Mouse (Mus musculus): Measurements from ENCODE around the gene Psmd1. TPM values are rescaled to one million over a fixed set of nuclear protein-coding genes. Genes with fewer than 3 reads are reported as not detected.

The Psmd1 gene
- total RNA-seq, 2 experiments from 2014 or later = 105 to 111 TPM

GRCm38 (mm10) chr1:86105054-86105453 lies 40.9 kb downstream of the Psmd1 start:
- TF ChIP-seq CTCF (conservative IDR thresholded peaks at IDR 0.05) = no peak
- no peak overlapping the region for H3K4me3 ChIP-seq
- no peak overlapping the region for H3K27ac ChIP-seq
- no peak for DNase-seq (ENCODE audit: low spot score in 2 of 2)

GRCm38 (mm10) chr1:86111779-86112178 lies 47.6 kb downstream of the Psmd1 start, which contains the start of gene Htr2b:
TSS of gene Htr2b (minus strand) at chr1:86111970.
- peak within 1 kb of the TSS; percentile 11 for H3K27ac ChIP-seq
- DNase-seq (ENCODE audit: low spot score in 2 of 2) = peak; percentile 38 to 75

GRCm38 (mm10) chr1:86114141-86114540 lies 50.0 kb downstream of the Psmd1 start:
- H3K27ac ChIP-seq = no peak overlapping the region
- no peak overlapping the region for H3K4me3 ChIP-seq
- DNase-seq (ENCODE audit: low spot score in 2 of 2) = no peak
- TF ChIP-seq CTCF (conservative IDR thresholded peaks at IDR 0.05) = no peak

More at GRCm38 (mm10) chr1:86111779-86112178, 47.6 kb downstream of the Psmd1 start, which contains the start of gene Htr2b:
- TF ChIP-seq CTCF (conservative IDR thresholded peaks at IDR 0.05) = peak; percentile 42; the same call in 1 of the 2 replicates
- H3K4me3 ChIP-seq = no peak within 1 kb of the TSS

- TF ChIP-seq CTCF (conservative IDR thresholded peaks at IDR 0.05) = no peak
- Histone ChIP-seq H3K27ac (no peak overlapping the region), H3K4me3 (no peak overlapping the region)
- DNase-seq (ENCODE audit: low spot score in 2 of 2) = no peak
These were observed 55.4 kb downstream of the Psmd1 start for GRCm38 (mm10) chr1:86119549-86119948.

- H3K4me3 ChIP-seq = no peak overlapping the region
- H3K27ac ChIP-seq = no peak overlapping the region
- no peak for DNase-seq (ENCODE audit: low spot score in 2 of 2)
- TF ChIP-seq CTCF (conservative IDR thresholded peaks at IDR 0.05) = no peak
These were observed 61.8 kb downstream of the Psmd1 start for GRCm38 (mm10) chr1:86126036-86126435.

- Histone ChIP-seq H3K27ac (no peak within 1 kb of the TSS), H3K4me3 (no peak within 1 kb of the TSS)
- TF ChIP-seq CTCF (conservative IDR thresholded peaks at IDR 0.05) = no peak
- no peak for DNase-seq (ENCODE audit: low spot score in 2 of 2)
These were observed 69.2 kb downstream of the Psmd1 start, which contains the start of gene Gm21972 for GRCm38 (mm10) chr1:86133337-86133736. TSS of gene Gm21972 (plus strand) at chr1:86133637.

- Histone ChIP-seq H3K27ac (no peak overlapping the region), H3K4me3 (no peak overlapping the region)
- DNase-seq (ENCODE audit: low spot score in 2 of 2) = no peak
- no peak for TF ChIP-seq CTCF (conservative IDR thresholded peaks at IDR 0.05)
These were observed 71.1 kb downstream of the Psmd1 start for GRCm38 (mm10) chr1:86135315-86135714.

GRCm38 (mm10) chr1:86141081-86141480 lies 76.9 kb downstream of the Psmd1 start:
- H3K27ac ChIP-seq = no peak overlapping the region
- TF ChIP-seq CTCF (conservative IDR thresholded peaks at IDR 0.05) = no peak
- no peak overlapping the region for H3K4me3 ChIP-seq
- DNase-seq (ENCODE audit: low spot score in 2 of 2) = no peak

GRCm38 (mm10) chr1:86143165-86143564 lies 79.0 kb downstream of the Psmd1 start:
- DNase-seq (ENCODE audit: low spot score in 2 of 2) = no peak
- H3K27ac ChIP-seq = no peak overlapping the region
- no peak overlapping the region for H3K4me3 ChIP-seq
- no peak for TF ChIP-seq CTCF (conservative IDR thresholded peaks at IDR 0.05)

GRCm38 (mm10) chr1:86144001-86144944 lies 80.1 kb downstream of the Psmd1 start:
- TF ChIP-seq CTCF (conservative IDR thresholded peaks at IDR 0.05) = peak; percentile 63
- DNase-seq (ENCODE audit: low spot score in 2 of 2) = peak in 1 of 2 experiments; percentile 22

GRCm38 (mm10) chr1:86146293-86146692 lies 82.1 kb downstream of the Psmd1 start:
- no peak for DNase-seq (ENCODE audit: low spot score in 2 of 2)
- Histone ChIP-seq H3K27ac (no peak overlapping the region), H3K4me3 (no peak overlapping the region)
- no peak for TF ChIP-seq CTCF (conservative IDR thresholded peaks at IDR 0.05)

More at GRCm38 (mm10) chr1:86144001-86144944, 80.1 kb downstream of the Psmd1 start:
- Histone ChIP-seq H3K4me3 (no peak overlapping the region), H3K27ac (peak overlapping the region; percentile 14; the same call in 1 of the 2 replicates)

- Histone ChIP-seq H3K27ac (no peak overlapping the region), H3K4me3 (no peak overlapping the region)
- no peak for DNase-seq (ENCODE audit: low spot score in 2 of 2)
- TF ChIP-seq CTCF (conservative IDR thresholded peaks at IDR 0.05) = no peak
These were observed 83.4 kb downstream of the Psmd1 start for GRCm38 (mm10) chr1:86147557-86147956.

- no peak for DNase-seq (ENCODE audit: low spot score in 2 of 2)
- Histone ChIP-seq H3K4me3 (no peak overlapping the region), H3K27ac (no peak overlapping the region)
- no peak for TF ChIP-seq CTCF (conservative IDR thresholded peaks at IDR 0.05)
These were observed 84.0 kb downstream of the Psmd1 start for GRCm38 (mm10) chr1:86148161-86148560.

Measured in layer of hippocampus, adult 2 months (tissue).